Mouse (Mus musculus) effector memory CD4-positive, alpha-beta T cell, adult 7 months (primary cell): ENCODE results near the gene Olfr824. TPM values are rescaled to one million over a fixed set of nuclear protein-coding genes. Genes with fewer than 3 reads are reported as not detected.

ENCODE experiments used
- polyA plus RNA-seq: library from polyadenylated mRNA; unstranded; fragments of 100-300 nt; shearing (Covaris generic); gene quantifications from one replicate; pipeline ENCODE4 v1.2.1, GENCODE M21; 2017

Gene Olfr824
- polyA plus RNA-seq = not detected

DNA sequence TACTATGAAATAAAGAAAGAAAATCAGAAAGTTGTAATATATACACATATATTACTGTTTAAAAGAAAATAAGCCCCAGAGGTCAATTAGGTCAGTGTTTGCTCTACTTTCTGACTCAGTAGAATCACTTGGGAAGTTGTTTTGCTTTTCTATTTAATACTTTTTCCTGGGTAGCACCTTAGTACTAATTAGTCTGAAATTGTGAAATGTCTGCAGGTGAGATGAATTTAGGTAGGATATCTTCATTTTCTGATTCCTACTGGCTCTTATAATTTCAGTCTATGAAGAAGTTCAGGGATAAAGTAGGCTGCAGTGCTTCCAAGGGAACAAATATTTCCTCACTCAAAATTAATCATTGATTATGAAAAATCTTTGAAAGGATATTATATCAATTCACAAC, at the start of gene Olfr824:
Olfr824 (minus strand) TSS at position 101 of the 400 bp plus-strand sequence.

DNA sequence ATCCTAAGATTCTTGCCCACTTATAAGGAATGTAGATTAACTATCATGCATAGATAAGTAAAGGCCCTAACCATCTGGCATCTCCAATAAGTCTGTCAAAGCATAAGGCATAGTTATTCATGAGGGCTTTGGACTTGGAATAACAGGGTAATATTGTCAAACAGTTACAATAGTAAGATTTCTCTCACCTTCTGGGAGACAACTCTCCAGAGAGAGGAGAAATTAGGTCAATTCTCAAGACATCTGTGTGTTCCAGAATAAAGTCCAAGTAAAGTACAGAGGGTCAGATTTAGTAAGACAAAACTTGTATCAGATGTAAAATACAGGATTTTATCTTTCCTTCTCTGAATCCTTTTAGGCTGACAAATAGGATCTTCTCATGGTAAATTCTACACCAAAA, 36.9 kb upstream of the Olfr824 start, which contains the start of gene Olfr825:
Olfr825 (minus strand) TSS at position 101 of the 400 bp plus-strand sequence.

DNA sequence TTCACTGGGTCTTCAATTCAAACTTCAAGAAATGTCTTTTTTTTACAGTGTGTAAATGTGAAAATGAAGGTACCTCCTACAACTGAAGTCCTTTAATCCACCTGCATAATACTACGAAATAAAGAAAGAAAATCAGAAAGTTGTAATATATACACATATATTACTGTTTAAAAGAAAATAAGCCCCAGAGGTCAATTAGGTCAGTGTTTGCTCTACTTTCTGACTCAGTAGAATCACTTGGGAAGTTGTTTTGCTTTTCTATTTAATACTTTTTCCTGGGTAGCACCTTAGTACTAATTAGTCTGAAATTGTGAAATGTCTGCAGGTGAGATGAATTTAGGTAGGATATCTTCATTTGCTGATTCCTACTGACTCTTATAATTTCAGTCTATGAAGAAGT, 14.5 kb downstream of the Olfr824 start, which contains the start of gene Olfr823:
Olfr823 (minus strand) TSS at position 101 of the 400 bp plus-strand sequence.

Other genes starting within 250 kb of the Olfr824 start
- gene Olfr815, start 224.1 kb downstream of the Olfr824 start, polyA plus RNA-seq = 0.21 TPM
- 1.5 TPM for gene Olfr816, start 214.4 kb downstream of the Olfr824 start, polyA plus RNA-seq
- not detected for gene Olfr818, start 180.9 kb downstream of the Olfr824 start, polyA plus RNA-seq
- not detected for gene Olfr819, start 162.7 kb downstream of the Olfr824 start, polyA plus RNA-seq
- gene Olfr247, start 153.9 kb downstream of the Olfr824 start, polyA plus RNA-seq = not detected
- gene Gm10310, start 144.9 kb downstream of the Olfr824 start, polyA plus RNA-seq = 0.40 TPM
- not detected for gene Olfr820, start 117.4 kb downstream of the Olfr824 start, polyA plus RNA-seq
- gene Olfr821, start 99.7 kb downstream of the Olfr824 start, polyA plus RNA-seq = not detected
- gene Olfr822, start 58.8 kb downstream of the Olfr824 start, polyA plus RNA-seq = not detected
- not detected for gene Olfr823, start 14.6 kb downstream of the Olfr824 start, polyA plus RNA-seq
- gene Olfr825, start 36.8 kb upstream of the Olfr824 start, polyA plus RNA-seq = not detected
- gene Olfr826, start 54.2 kb upstream of the Olfr824 start, polyA plus RNA-seq = not detected
- not detected for gene Olfr827, start 84.4 kb upstream of the Olfr824 start, polyA plus RNA-seq
- not detected for gene Neurod4, start 150.2 kb upstream of the Olfr824 start, polyA plus RNA-seq
- 172 TPM for gene Tespa1, start 192.9 kb upstream of the Olfr824 start, polyA plus RNA-seq